Mouse (Mus musculus) mesoderm, embryonic 11.5 days (tissue): ENCODE data around the gene Slc22a5.
A peak's percentile ranks its signal among the peaks of the same experiment; 100 is the strongest.
"Not testable (repeated sequence)": the region's sequence is repeated elsewhere in the genome, so short reads cannot be mapped to it uniquely, and the experiment has no call there.

Experiments
- DNase-seq: peaks from one replicate; pipeline ENCODE4 v3.0.0-alpha.2; 2012; ENCODE audit warnings: low read depth, low spot score

Slc22a5 gene

DNA sequence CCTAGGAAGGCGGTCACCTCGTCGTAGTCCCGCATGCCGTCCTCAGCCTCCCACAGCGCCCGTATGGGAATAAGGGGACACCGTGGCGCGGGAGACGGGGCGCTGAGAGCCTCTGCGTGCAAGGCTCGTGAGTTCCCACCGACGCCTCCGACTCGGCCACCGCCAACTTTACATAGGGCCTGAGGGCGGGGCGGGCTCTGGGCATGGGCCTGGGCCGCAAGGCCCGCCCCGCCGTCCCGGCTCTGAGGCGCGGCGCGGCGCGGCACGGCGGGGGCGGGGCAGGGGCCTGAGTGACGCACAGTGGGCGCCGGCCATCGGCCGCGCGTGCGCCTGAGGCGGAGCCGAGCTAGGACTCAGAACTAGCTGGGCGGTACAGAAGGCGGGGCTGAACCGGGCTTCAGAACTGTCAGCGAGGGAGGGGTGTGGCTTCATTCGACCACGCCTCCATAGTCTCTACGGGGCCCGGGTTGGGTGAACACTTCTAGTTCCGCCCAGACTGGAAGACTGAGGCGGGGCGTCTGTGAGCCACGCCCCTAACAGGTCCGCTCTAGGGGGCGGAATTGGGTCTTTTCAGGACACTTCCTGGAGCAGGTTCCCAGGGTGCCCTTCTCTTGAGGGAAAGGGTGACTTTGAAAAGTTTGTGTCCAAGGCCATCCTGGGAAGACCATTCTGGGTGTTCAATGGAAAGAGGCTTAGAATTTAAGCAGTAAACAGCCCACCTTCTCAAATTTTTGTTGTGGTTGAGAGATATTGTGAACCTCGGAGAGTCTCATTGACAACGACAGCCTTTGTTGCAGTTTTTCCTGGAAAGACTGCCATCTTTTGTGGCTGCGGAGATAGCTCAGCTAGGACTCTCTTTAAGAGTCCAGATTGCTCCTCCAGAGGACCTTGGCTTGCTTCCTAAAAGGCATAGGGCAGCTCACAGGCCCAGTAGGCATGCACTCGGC, at the start of gene Slc22a5:
Gene Slc22a5, minus strand, starts transcription at position 156 of the 947 bp plus-strand sequence.
- DNase-seq, result peak; percentile 98

DNA sequence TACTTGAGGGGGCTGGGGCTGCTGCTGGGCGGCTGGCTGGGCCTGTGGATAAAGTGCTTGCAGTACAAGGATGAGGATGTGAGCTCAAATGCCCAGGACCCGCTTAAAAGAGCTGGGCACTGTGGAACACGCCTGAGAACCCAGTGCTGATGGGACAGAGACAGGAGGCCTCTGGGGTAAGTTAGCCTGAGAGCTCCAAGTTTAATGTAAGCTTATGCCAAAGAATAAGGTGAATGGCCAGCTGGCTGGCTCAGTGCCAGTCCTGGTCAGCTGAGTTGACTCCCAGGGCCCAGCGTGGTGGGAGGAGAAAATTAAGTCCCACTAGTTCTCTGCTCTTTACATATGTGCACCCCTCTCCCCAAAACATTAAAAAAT, 40.5 kb upstream of the Slc22a5 start:
- DNase-seq, result not testable (repeated sequence)

DNA sequence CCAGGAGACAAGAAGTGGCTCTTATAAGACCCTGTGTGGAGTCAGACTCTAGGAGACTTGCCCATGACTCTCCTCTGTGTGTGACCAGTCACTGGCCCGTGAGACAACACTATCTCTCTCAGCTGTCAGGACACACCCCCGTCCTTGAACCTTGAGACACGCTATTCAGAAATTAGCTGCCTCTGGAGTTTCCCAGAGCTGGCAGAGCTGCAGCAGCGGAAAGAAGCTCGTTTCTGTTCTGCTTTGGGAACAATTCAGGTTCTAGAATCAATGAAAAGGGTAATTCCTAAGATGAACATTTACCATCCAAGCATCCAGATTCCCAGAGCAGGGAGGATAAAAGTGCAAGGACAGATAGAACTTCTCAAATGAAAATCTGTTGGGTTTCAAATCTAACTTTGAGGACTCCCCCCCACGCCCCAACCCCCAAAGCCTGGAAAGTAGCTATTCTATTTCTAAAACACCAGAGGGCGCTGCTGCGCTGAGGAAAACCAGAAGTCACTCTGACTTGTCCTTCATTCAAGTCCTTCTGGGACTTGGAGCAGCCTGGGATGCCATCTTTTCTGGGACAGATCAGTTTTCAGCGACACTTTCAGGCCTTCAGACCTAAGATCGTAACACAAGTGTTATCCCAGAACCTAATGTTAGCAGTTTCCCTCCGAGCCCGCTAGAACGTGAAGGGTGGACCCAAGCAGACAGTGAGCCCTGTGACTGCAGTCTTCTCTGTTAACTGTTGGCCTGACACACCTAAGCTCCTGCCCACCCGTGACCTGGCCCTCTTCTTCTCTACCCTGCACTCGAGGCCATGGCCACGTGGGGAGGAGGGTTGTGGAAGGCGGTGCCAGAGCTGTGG, 39.9 kb upstream of the Slc22a5 start:
- peak; percentile 83 for DNase-seq

DNA sequence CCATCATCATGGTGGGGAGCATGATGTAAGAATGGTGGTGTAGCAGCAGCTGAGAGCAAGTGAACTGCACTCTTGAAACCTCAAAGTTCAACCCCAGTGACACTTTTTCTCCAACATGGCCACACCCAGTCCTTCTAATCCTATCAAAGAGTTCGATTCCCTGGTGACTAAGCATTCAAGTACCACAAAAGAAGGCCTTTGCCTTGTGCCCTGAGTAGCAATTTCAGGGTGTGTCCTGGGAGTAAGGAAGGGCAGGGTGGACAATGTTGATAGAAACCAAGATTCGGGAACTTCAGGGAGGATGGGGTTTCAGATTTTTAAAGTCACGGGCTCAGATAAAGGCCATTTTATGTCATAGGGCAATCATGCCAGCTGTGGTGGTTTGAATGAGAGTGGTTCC, 38.3 kb upstream of the Slc22a5 start:
- no peak for DNase-seq

DNA sequence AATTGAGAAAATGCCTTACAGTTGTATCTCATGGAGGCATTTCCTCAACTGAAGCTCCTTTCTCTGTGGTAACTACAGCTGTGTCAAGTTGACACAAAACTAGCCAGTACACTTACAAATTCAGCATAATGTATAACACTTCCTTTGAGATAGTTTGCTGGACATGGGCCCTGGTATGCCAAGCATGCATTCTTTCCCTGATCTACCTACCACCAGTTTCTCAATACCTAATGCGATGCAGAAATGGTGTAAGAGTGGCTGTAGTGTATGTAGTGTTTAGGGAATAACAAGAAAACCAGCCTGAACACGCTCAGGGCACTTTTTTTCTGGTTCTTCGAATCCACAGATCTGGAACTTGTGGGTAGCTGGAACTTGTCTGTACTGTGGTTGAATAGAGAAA, 37.1 kb upstream of the Slc22a5 start:
- DNase-seq, result no peak

DNA sequence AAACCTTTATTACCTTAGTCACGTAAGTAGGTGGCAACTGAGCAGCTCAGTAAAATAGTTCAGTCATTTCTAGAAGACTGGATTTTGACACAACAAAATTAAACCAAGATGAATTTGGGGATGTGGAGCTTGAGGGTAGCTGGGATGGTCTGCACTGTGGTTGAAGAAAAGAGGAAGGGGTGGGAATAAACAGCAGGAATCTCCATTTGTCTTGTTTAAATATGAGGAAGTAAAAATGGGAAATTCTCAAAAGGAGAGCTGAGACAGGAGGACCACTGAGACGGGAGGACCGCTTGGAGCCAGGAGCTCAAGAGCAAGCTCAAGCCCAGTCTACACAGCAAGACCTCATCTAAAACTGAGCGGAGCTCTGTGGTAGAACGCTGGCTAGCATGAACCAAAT, 34.8 kb upstream of the Slc22a5 start:
- DNase-seq, result no peak

DNA sequence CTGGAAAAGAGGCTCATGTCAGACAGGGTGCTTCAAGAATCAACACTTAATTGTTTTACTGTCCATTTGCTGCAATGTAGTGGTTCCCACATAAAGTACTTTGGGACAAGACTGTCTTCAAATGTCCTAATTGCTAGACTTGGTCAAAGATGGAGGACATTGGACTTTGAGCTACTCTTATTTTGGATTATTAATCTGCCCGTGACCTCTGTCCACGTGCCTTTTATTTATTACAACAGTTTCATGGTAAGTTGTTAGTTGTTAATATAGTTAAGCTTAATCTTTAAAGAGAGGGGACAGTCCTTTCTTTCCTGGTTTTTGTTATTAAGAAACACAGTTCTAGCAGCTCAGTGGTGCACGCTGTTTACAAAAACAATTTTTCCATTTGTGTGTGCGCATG, 27.4 kb upstream of the Slc22a5 start:
- no peak for DNase-seq

DNA sequence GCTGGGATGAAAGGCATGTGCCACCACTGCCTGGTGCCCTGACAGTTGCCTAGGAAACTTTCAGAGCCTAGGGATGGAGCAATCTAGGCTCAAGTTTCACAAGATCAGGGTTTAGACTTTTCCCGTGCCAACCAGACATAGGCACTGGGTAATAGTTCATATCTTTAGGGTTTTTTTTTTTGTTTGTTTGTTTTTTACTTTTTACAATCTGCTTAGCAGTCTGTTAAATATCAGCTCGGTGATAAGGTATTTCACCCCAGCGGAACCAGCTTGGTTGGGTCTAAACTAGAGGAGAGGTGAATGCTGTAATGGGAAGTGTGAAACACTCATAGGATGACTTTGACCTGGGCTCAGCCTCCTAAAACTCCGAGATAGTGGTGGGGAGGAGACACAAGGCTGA, 19.6 kb upstream of the Slc22a5 start:
- no peak for DNase-seq

DNA sequence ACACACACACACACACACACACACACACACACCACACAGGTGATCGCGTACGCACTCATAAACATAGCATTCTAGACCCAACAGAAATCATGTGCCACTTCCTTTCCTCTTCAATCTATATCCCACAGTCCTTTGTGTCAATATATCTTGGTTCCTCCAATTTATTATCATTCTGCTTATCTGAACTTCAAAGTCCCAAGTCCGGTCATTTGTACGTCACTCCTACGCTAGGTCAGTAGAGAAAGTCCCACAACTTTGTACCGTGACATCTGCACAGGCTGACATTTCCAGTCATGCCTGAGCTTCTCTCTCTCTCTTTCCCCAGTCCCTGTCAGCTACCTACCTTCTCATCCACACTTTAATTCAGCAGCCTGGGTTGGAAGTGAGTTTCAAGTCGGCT, 17.2 kb upstream of the Slc22a5 start:
- DNase-seq, result no peak

DNA sequence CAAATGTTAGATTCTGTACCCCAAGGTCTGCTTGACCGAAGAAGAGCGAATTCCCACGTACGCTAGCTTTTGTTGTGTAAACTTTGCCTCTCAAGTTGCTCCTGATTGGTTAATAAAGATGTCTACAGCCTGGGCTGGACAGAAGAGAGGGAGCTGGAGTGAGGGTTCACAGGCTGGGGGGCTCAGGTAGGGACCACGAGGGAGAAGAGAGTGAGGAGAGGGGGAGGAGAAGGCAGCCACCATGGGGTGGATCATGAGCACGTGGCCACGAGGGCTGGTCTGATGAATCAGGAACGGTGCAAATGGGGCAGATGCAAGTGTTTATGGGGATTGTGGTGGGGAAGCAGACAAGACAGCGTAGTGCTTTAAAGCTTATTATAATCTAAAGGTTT, 13.1 kb upstream of the Slc22a5 start:
- DNase-seq, result no peak

DNA sequence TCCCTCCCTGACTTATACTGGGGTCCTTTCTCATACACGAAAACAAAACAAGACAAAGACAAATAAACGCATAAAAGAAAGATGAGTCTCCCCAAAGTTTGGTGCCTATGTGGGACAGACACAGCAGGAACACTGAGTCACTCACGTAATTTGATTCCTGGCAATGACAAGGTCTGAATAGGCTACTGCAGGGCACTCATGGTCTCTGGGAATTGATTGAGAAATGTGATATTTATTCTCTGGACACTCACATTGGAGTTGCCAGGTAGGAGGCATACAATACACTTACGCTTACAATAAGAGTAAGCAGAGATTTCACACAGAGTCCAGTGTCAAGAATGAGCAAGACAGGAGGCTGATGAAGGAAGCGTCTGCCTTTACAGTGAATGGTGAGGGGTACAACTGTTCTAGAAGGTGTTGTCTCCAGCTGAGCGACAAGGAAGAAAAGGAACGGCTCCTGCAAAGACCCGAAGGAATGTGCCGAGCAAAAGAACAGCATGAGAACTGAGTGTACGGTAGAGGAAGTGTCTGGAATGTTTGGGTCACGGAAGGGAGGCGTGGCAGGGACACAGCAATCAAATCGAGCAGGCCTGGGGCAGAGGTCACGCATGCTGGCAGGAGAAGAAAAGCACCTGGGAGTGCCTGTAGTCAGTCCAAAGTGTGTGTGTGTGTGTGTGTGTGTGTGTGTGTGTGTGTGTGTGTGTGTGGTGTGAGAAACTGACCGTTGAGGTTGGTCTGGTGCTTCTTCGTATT, 12.5 kb upstream of the Slc22a5 start:
- DNase-seq, result peak; percentile 75

DNA sequence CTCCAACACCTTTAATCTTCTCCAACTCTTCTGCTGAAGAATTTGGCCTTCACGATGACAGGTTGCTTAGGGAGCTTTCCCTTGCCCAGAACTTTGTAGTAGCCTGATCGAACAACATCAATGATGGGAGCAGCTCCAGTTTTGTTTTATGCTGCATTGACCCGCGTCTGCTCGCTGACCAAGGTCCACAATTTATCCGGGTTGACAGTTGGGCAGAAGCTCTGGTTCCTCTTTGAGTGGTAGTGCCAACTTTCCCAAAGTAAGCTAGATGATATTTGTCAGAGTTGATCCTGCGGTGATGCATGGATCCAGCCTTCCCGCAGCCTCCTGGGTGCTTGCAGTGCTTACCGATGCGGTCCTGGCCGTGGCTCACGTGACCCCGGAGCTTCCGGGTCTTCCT, 11.3 kb upstream of the Slc22a5 start:
- DNase-seq, result no peak

DNA sequence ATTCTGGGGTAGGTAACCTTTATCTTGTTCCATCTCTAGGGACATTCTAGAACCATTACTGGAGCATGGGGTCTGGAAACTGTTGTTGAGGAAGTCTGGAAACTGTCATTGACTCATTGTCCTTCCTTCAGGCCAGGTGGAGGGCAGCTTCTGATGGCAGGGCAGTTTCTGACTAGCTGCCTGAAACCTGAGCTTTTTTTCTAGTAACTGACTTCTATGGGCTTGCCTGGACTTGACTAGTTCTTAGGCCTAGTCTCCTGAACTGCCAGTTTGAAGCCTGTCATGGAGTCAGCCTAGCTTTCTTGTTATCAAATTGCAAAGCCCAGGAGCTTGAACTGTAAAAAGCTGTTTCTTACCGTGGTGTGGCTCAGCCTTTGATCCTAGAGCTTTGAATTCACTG, 9.5 kb upstream of the Slc22a5 start:
- no peak for DNase-seq

DNA sequence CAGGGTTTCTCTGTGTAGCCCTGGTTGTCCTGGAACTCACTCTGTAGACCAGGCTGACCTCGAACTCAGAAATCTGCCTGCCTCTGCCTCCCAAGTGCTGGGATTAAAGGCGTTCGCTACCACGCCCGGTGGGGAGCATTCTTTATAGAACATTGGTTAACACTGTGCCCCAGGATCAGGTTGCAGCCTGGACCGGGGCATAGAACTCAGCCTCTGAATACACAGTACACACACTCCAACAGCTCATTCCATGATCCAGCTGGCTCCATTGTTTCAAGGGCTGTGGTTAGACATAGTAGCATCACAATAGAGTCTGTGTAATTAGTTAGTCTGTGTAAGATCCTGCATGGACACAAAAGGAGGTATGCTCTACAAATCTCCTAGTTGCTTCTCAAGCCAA, 8.5 kb upstream of the Slc22a5 start:
- no peak for DNase-seq

DNA sequence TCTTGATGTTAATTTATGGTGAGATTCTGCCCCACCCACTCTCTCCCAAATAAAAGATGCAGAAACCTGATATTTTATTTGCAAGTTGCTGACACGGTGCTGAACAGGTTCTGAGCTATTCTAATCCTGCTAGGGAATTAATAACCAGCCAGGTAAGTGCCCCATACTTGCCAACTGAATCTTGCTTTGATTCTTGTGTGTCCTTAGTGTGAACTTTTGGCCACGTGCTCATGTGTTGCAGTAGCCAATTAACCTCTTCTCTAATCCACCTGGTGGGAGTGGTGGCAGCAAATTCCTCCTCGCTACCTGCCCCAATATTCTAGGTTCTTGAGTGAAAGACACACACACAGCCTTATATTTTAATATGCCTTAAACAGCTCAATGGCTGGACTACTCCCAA, 7.5 kb upstream of the Slc22a5 start:
- DNase-seq, result no peak

DNA sequence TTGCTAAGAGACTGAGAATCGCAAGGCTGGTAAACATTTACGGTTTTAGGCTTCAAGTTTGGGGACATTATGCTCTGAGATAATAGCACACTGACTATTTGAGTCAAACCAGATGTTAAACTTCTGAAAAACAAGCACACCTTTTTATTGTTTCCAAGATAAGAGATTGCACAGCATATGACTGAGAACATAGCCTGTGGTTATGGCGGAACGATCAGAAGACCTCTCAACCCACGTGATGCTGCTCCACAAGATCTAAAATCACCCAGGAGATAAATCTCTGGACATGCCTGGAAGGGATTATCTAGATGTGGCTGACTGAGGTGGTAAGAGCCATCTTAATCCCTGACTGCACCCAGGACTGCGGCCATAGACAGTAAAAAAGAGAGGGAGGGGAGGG, 5.5 kb upstream of the Slc22a5 start:
- DNase-seq, result no peak

DNA sequence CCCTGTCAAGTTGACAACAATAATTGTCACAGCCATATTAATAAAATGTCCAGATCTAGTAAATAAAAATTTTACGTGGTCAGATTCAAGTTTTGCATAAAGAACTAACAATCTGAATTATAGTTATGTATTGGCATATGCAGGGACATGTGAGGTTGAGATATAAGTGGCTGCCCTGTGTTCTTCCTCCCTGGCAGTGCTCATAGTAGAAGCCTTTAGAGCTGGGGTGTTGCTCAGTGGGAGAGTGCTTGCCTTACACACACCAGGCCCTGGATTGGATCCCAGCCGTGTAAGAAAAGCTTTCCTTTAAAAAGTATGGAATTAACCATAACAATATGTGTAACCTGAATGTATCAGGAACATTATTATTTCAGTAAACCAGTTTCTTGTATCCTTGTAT, 2.0 kb upstream of the Slc22a5 start:
- no peak for DNase-seq

DNA sequence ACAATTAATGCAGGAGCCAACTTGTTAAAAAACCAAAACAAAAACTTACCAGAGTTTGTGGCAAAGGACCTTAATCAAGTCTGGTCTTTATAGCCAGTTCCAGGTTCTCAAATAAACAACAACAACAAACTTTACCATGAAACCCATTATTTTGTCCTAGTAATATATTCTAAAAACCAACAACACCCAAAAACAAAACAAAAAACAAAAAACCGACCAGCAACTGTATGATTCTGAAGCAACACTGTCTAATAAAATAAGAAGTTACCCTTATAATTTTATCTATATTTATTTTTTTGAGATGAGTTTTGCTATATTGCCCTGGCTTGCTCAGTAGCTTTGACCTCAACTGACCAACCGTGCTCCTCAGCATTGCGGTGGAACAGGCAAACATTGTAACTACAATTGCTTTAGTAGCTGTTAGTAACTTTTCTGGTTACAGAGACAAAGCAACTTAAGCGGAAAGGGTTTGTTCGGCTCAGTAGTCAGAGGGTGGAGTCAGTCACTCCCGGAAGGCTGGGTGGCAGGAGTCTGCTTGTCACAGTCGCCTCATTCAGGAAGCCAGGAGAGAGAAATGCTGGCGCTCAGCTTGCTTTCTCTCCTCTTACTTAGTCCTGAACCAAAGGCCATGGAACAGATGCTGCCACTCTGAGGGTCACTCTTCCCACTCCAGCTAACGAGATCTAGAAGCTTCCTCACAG, 1.4 kb upstream of the Slc22a5 start:
- no peak for DNase-seq

DNA sequence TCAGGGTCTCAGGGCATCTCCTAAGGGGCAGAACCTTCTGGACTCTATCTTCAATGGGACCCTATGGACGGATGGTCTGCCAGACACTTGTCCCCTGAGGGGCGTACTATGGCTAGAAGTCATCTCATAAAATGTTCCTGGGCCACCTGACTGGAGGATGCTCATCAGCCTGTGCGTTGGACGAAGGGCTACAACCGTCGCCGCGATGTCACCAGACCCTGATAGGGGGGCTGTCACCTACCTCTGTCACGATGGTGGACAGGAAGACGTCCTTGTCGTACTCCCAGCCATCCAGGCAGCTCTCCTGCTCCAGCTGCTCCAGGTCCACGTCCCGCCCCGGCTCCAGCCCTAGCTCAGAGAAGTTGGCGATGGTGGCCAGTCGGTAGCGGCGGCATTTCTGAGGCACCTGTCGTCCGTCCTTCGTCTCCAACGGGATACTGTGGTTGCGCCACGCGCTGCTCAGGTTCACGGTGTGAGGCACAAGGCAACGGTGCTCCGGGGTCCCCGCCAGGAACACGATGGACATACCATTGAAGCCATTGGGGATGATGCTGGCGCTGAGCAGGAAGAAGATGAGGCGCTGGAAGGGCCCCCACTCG, 455 bp downstream of the Slc22a5 start:
- no peak for DNase-seq

DNA sequence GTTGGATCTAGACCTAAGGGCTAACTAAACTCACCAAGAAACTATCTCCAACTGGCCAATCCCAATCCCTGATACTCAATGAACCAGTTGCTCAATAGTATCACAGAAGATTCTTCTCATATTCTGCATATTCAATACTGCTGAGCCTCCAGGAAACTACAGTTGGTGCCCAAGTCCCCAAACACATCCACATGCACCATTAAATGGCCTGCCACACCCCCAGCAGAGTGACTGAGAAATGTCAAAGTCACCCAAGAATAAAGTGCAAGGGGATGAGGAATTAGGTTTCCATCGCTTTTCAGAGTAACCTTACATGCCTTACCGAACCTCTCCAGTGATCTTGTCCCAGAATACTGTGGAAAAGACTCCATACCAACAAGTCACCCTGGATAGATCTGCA, 1.2 kb downstream of the Slc22a5 start:
- DNase-seq, result no peak

DNA sequence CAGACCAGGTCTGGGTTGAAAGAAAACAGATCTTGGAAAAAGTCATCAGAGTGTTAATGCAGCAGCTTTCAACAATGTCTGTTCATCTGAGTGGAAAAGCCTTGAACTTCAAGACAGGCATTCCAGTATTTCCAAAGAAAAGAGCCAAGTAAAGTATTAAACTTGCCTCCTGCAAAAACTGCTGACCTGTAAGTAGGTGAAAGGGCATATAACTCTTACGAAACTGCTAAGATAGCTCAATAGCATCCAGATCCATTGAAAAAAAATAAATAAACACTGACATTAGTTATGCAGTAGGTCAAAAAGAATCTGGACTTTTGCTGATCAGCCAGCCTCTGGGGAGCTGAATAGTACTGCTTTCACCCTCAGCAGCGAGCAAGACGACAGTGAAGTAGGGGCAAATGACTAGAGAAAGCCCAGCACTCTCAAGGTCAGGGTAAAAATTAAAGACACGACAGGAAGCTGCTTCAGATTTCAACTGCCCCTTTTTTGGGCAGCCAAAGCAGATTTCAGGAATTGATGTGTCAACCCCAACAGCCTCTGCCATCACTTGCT, 2.3 kb downstream of the Slc22a5 start:
- no peak for DNase-seq
